Comparison of ENCODE assay signal across 8 mouse cellular contexts in the genomic region with DNA sequence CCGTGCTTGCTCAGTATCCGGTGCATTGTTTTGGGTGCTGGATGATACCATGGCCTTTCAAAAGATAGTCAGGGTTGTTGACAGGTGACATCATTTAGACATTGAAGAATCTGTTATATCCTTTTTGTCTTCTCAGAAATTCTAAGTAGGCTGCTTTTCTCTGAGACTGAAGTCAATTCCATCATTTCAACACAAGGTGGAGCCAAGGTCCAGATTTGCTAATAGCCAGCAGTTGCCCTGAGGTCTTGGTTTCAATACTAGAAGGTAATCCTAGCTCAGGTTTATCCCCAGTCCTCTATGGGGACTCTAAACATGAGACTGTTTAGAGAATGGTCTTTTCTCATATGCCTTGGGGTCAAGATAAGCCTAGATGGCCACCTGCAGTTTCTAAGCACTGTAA. TPM values are rescaled to one million over a fixed set of nuclear protein-coding genes. Genes with fewer than 3 reads are reported as not detected.
A peak's percentile ranks its signal among the peaks of the same experiment; 100 is the strongest.
DNase-seq lines count a peak whose midpoint lies in the region; ATAC-seq lines count a peak whose summit lies in the region.
"Had no signal": no experiment of that assay in that cellular context is flagged by ENCODE, and none has a peak within 500 bp of the region (broad histone marks: within the 10 kb centered on the region; RNA-seq: fewer than 3 reads in every experiment).

No protein-coding gene starts in this region.

- H3K4me2 ChIP-seq in kidney, embryonic 16.5 days (replicated peaks; ENCODE audit: low read depth, low read length): no peak overlapping the region
- no peak overlapping the region for H3K4me2 ChIP-seq in forebrain, embryonic 16.5 days (ENCODE audit: low read length)
- H3K4me2 ChIP-seq: liver, embryonic 13.5 days had no signal

- no peak overlapping the region for H3K9ac ChIP-seq in kidney, embryonic 16.5 days (replicated peaks; ENCODE audit: low read length)
- no peak overlapping the region for H3K9ac ChIP-seq in forebrain, embryonic 16.5 days (replicated peaks; ENCODE audit: low read depth, low read length)
- H3K9ac ChIP-seq: liver, embryonic 13.5 days had no signal

- H3K4me1 ChIP-seq in kidney, embryonic 16.5 days (ENCODE audit: insufficient read depth, low read length): no peaks in the 10 kb centered on the region
- H3K4me1 ChIP-seq in forebrain, embryonic 16.5 days (replicated peaks; ENCODE audit: control insufficient read depth, insufficient read depth, low read length): no peaks in the 10 kb centered on the region
- H3K4me1 ChIP-seq: liver, embryonic 13.5 days had no signal

- peak; percentile 8 to 24 for DNase-seq in kidney, adult 8-10 months
- peak; percentile 62 for DNase-seq in CD4-positive, CD25-positive, alpha-beta regulatory T cell, adult 2 months (ENCODE audit: low read depth, low spot score)
- DNase-seq in MN1 (ENCODE audit: low spot score): peak; percentile 18
- DNase-seq in heart, postnatal 4 days: peak; percentile 15
- DNase-seq: liver, embryonic 13.5 days had no signal

- WGBS in kidney, embryonic 16.5 days: 59% methylated on average over 2 of the region's 2 CpGs
- WGBS in forebrain, embryonic 16.5 days: 59% methylated on average over 2 of the region's 2 CpGs

- no peaks in the 10 kb centered on the region for H3K27me3 ChIP-seq in kidney, embryonic 16.5 days (ENCODE audit: insufficient read depth, low read length)
- no peaks in the 10 kb centered on the region for H3K27me3 ChIP-seq in forebrain, embryonic 16.5 days (replicated peaks; ENCODE audit: control insufficient read depth, insufficient read depth, low read length)
- H3K27me3 ChIP-seq: liver, embryonic 13.5 days had no signal

- H3K36me3 ChIP-seq in kidney, embryonic 16.5 days (ENCODE audit: insufficient read depth, low read length): no peaks in the 10 kb centered on the region
- H3K36me3 ChIP-seq in forebrain, embryonic 16.5 days (ENCODE audit: control insufficient read depth, insufficient read depth): no peaks in the 10 kb centered on the region
- H3K36me3 ChIP-seq: liver, embryonic 13.5 days had no signal

- H3K4me3 ChIP-seq in kidney, embryonic 16.5 days (ENCODE audit: low read length): no peak overlapping the region
- H3K4me3 ChIP-seq in forebrain, embryonic 16.5 days (replicated peaks; ENCODE audit: low read length): no peak overlapping the region
- H3K4me3 ChIP-seq: liver, embryonic 13.5 days had no signal

- no peaks in the 10 kb centered on the region for H3K9me3 ChIP-seq in kidney, embryonic 16.5 days (ENCODE audit: low read length)
- H3K9me3 ChIP-seq in forebrain, embryonic 16.5 days (ENCODE audit: control insufficient read depth, low read length): no peaks in the 10 kb centered on the region
- H3K9me3 ChIP-seq: liver, embryonic 13.5 days had no signal

- no peak overlapping the region for H3K27ac ChIP-seq in kidney, embryonic 16.5 days (ENCODE audit: low read length)
- no peak overlapping the region for H3K27ac ChIP-seq in forebrain, embryonic 16.5 days (ENCODE audit: low read length)
- H3K27ac ChIP-seq: liver, embryonic 13.5 days had no signal

- no peak for ATAC-seq in kidney, embryonic 16.5 days (ENCODE audit: low FRiP score, low TSS enrichment)
- no peak for ATAC-seq in monocyte, adult 5-6 weeks (replicated peaks; ENCODE audit: insufficient number of reproducible peaks, low FRiP score, low TSS enrichment, poor library complexity, severe bottlenecking)
- ATAC-seq in forebrain, embryonic 16.5 days: no peak

RNA-seq across cellular contexts. Expression of a gene that starts 47.9 kb away (rescaled TPM):
- polyA plus RNA-seq in kidney, embryonic 16.5 days (2015; fragmentation: Nextera tagmentation; extraction: Ambion mirVana): 46.4 and 46.9 TPM in 2 replicates
- total RNA-seq in heart, postnatal 4 days (2021): 1 to 10 TPM; 8.8 to 9.5 TPM
- total RNA-seq in monocyte, adult 5-6 weeks (2017): 22.7 to 33.1 TPM (median 24.5 TPM) in 3 replicates
- polyA plus RNA-seq in forebrain, embryonic 16.5 days (2015; fragmentation: Nextera tagmentation; extraction: Ambion mirVana): 97.6 and 116 TPM in 2 replicates
